12 mouse cellular contexts compared by ENCODE assay signal in the genomic region with DNA sequence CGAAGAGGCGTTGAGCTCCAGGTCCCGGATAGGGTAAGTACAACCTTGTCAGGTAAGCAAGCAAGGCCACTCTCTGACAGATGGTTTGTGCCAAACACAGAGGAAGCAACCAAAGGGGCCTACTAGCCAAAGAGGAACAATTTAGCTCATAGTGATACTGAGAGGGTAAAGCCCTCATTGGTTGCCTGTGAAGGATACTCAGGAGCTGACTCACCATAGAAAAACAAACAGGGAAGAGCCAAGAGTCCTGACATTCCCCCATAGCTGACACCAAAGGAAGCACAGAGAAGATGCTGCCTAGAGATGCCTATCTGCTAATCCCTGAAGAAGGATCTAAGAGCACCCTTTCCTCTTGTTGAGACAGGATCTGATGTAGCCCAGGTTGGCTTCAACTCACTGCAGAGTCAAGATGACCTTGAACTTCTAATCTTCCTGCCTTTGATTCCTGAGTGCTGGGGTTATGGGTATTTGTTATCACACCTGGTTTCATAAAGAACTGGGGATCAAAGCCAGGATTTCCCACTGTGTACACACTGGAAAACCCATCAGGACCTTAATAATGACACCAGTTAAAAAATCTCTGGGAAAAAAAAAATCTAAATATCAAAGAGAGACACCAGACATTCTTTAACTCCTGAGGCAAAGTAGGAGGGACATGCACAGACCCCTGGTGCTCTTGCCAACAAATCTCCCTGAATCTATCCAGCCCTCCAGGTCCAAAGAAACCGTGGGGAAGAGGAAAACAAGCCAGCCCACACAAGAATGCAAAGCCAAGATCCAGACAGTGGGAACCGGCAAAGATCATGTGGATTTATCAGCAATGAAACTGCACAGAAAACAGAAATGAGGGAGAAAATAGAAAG. TPM values are rescaled to one million over a fixed set of nuclear protein-coding genes. Genes with fewer than 3 reads are reported as not detected.
DNase-seq lines count a peak whose midpoint lies in the region; ATAC-seq and TF ChIP-seq lines count a peak whose summit lies in the region.
"Had no signal": no experiment of that assay in that cellular context is flagged by ENCODE, and none has a peak within 500 bp of the region (broad histone marks: within the 10 kb centered on the region; RNA-seq: fewer than 3 reads in every experiment).

No protein-coding gene starts in this region.

- no peak for TF ChIP-seq CTCF in midbrain, postnatal 0 days (IDR thresholded peaks at IDR 0.05)
- no peak for TF ChIP-seq CTCF in embryonic fibroblast, embryonic 13.5 days (IDR thresholded peaks at IDR 0.05; ENCODE audit: borderline replicate concordance, insufficient read depth, low read length)

- H3K9ac ChIP-seq in intestine, embryonic 14.5 days (ENCODE audit: low read length), result no peak overlapping the region
- H3K9ac ChIP-seq in intestine, embryonic 15.5 days, result no peak overlapping the region
- H3K9ac ChIP-seq in midbrain, embryonic 11.5 days (ENCODE audit: low read length), result no peak overlapping the region
- no peak overlapping the region for H3K9ac ChIP-seq in midbrain, postnatal 0 days (replicated peaks; ENCODE audit: low read length, poor library complexity, severe bottlenecking)
- H3K9ac ChIP-seq: liver, embryonic 14.5 days had no signal

- no peaks in the 10 kb centered on the region for H3K9me3 ChIP-seq in intestine, embryonic 14.5 days (ENCODE audit: control insufficient read depth, low read length)
- no peaks in the 10 kb centered on the region for H3K9me3 ChIP-seq in intestine, embryonic 15.5 days
- H3K9me3 ChIP-seq in midbrain, embryonic 11.5 days (ENCODE audit: control insufficient read depth, low read length), result no peaks in the 10 kb centered on the region
- no peaks in the 10 kb centered on the region for H3K9me3 ChIP-seq in midbrain, postnatal 0 days (ENCODE audit: low read length)

- H3K4me3 ChIP-seq in intestine, embryonic 14.5 days (ENCODE audit: low read depth, low read length), result no peak overlapping the region
- no peak overlapping the region for H3K4me3 ChIP-seq in intestine, embryonic 15.5 days (replicated peaks)
- H3K4me3 ChIP-seq in midbrain, embryonic 11.5 days (ENCODE audit: low read depth, low read length), result no peak overlapping the region
- no peak overlapping the region for H3K4me3 ChIP-seq in midbrain, postnatal 0 days (ENCODE audit: low read depth, low read length)
- no peak overlapping the region for H3K4me3 ChIP-seq in embryonic fibroblast, embryonic 13.5 days (ENCODE audit: insufficient read depth, low read length)
- H3K4me3 ChIP-seq: layer of hippocampus, adult 2 months had no signal

- no peaks in the 10 kb centered on the region for H3K27me3 ChIP-seq in intestine, embryonic 14.5 days (replicated peaks; ENCODE audit: control insufficient read depth, insufficient read depth, low read length)
- H3K27me3 ChIP-seq in intestine, embryonic 15.5 days (replicated peaks), result no peaks in the 10 kb centered on the region
- H3K27me3 ChIP-seq in midbrain, embryonic 11.5 days (ENCODE audit: control insufficient read depth, insufficient read depth, low read length), result no peaks in the 10 kb centered on the region
- H3K27me3 ChIP-seq in midbrain, postnatal 0 days (ENCODE audit: insufficient read depth, low read length), result no peaks in the 10 kb centered on the region

- ATAC-seq in intestine, embryonic 14.5 days (replicated peaks; ENCODE audit: low FRiP score, low TSS enrichment, low read depth), result no peak
- no peak for ATAC-seq in intestine, embryonic 15.5 days
- ATAC-seq in midbrain, embryonic 11.5 days (ENCODE audit: low FRiP score), result no peak
- no peak for ATAC-seq in midbrain, postnatal 0 days (ENCODE audit: low FRiP score)
- no peak for ATAC-seq in megakaryocyte-erythroid progenitor cell, adult 5-6 weeks (replicated peaks; ENCODE audit: low FRiP score, low TSS enrichment, poor library complexity, severe bottlenecking)

- no peaks in the 10 kb centered on the region for H3K36me3 ChIP-seq in intestine, embryonic 14.5 days (ENCODE audit: control insufficient read depth, insufficient read depth, low read length)
- no peaks in the 10 kb centered on the region for H3K36me3 ChIP-seq in intestine, embryonic 15.5 days
- H3K36me3 ChIP-seq in midbrain, embryonic 11.5 days (ENCODE audit: control insufficient read depth, insufficient read depth, low read length), result no peaks in the 10 kb centered on the region
- H3K36me3 ChIP-seq in midbrain, postnatal 0 days (ENCODE audit: insufficient read depth, low read length), result no peaks in the 10 kb centered on the region

- DNase-seq in intestine, embryonic 14.5 days (ENCODE audit: low spot score), result no peak
- DNase-seq in midbrain, embryonic 11.5 days (ENCODE audit: low spot score, missing footprints), result peak; percentile 82
- DNase-seq in midbrain, postnatal 0 days (ENCODE audit: low spot score), result no peak
- DNase-seq in testis, postnatal 10 days (ENCODE audit: low spot score), result no peak
- DNase-seq: cerebellum, adult 9-10 months; thymus, postnatal 25 days had no signal

- TF ChIP-seq POLR2A in embryonic fibroblast, embryonic 13.5 days (IDR thresholded peaks at IDR 0.05; ENCODE audit: low read depth, low read length), result 0 out of 2 replicates have a peak, but pooled peaks have one; percentile 44

- no peak overlapping the region for H3K4me2 ChIP-seq in intestine, embryonic 14.5 days (ENCODE audit: low read length)
- H3K4me2 ChIP-seq in intestine, embryonic 15.5 days (replicated peaks), result no peak overlapping the region
- H3K4me2 ChIP-seq in midbrain, embryonic 11.5 days, result no peak overlapping the region
- H3K4me2 ChIP-seq in midbrain, postnatal 0 days (ENCODE audit: low read depth, low read length, poor library complexity, severe bottlenecking), result no peak overlapping the region

- H3K4me1 ChIP-seq in intestine, embryonic 14.5 days (replicated peaks; ENCODE audit: control insufficient read depth, insufficient read depth, low read length), result peaks cover 13% of the 10 kb centered on the region
- peaks cover 12% of the 10 kb centered on the region; the same call in 1 of the 2 replicates for H3K4me1 ChIP-seq in intestine, embryonic 15.5 days (replicated peaks)
- no peaks in the 10 kb centered on the region for H3K4me1 ChIP-seq in midbrain, embryonic 11.5 days (ENCODE audit: control insufficient read depth, insufficient read depth, low read length)
- H3K4me1 ChIP-seq in midbrain, postnatal 0 days (ENCODE audit: insufficient read depth, low read length), result no peaks in the 10 kb centered on the region
- peaks cover 28% of the 10 kb centered on the region for H3K4me1 ChIP-seq in embryonic fibroblast, embryonic 13.5 days (ENCODE audit: control insufficient read depth, insufficient read depth, low read length)

- peak overlapping the region; percentile 17; the same call in 1 of the 2 replicates for H3K27ac ChIP-seq in intestine, embryonic 14.5 days (ENCODE audit: low read depth)
- no peak overlapping the region for H3K27ac ChIP-seq in intestine, embryonic 15.5 days
- H3K27ac ChIP-seq in midbrain, embryonic 11.5 days (ENCODE audit: low read depth, low read length), result no peak overlapping the region
- H3K27ac ChIP-seq in midbrain, postnatal 0 days (ENCODE audit: low read depth, low read length), result no peak overlapping the region
- peak overlapping the region; percentile 96 for H3K27ac ChIP-seq in embryonic fibroblast, embryonic 13.5 days (ENCODE audit: insufficient read depth, low read length)
- H3K27ac ChIP-seq: layer of hippocampus, adult 2 months; liver, embryonic 14.5 days had no signal

- 65% methylated on average over 5 of the region's 5 CpGs for WGBS in intestine, embryonic 14.5 days
- WGBS in intestine, embryonic 15.5 days, result 68% methylated on average over 5 of the region's 5 CpGs
- WGBS in midbrain, embryonic 11.5 days, result 74% methylated on average over 5 of the region's 5 CpGs
- 71% methylated on average over 5 of the region's 5 CpGs for WGBS in midbrain, postnatal 0 days

RNA-seq across cellular contexts. Expression of gene Gm10974, which starts 3.6 kb away (rescaled TPM):
- polyA plus RNA-seq in intestine, embryonic 14.5 days (2014; fragmentation: Nextera tagmentation; extraction: Ambion mirVana), result not detected in 2 replicates
- not detected in 2 replicates for polyA plus RNA-seq in intestine, embryonic 15.5 days (2015; fragmentation: Nextera tagmentation; extraction: Ambion mirVana)
- not detected in 2 replicates for polyA plus RNA-seq in midbrain, embryonic 11.5 days (2014; fragmentation: Nextera tagmentation; extraction: Ambion mirVana)
- total RNA-seq in midbrain, postnatal 0 days (2014; rRNA removed), result not detected in 2 replicates
- not detected in 2 replicates for polyA plus RNA-seq in midbrain, postnatal 0 days (2015; fragmentation: Nextera tagmentation; extraction: Ambion mirVana)
- not detected in 2 replicates for polyA plus RNA-seq in embryonic fibroblast, embryonic 13.5 days (2011; ENCODE audit: insufficient read length, low read depth, missing spikeins)
- not detected in 2 replicates for total RNA-seq in megakaryocyte-erythroid progenitor cell, adult 5-6 weeks (2014; fragmentation: Nextera tagmentation)
- not detected in 2 replicates for total RNA-seq in megakaryocyte-erythroid progenitor cell, adult 5-6 weeks (2017)
- total RNA-seq: layer of hippocampus, adult 2 months had no signal
- polyA plus RNA-seq: heart, embryonic 14.5 days; liver, embryonic 14.5 days had no signal

RNA-seq across cellular contexts. Expression of gene Lrrk1, which starts 18.8 kb away (rescaled TPM):
- 15.5 and 16.9 TPM in 2 replicates for polyA plus RNA-seq in intestine, embryonic 14.5 days (2014; fragmentation: Nextera tagmentation; extraction: Ambion mirVana)
- 15.7 and 16.9 TPM in 2 replicates for polyA plus RNA-seq in intestine, embryonic 15.5 days (2015; fragmentation: Nextera tagmentation; extraction: Ambion mirVana)
- polyA plus RNA-seq in midbrain, embryonic 11.5 days (2014; fragmentation: Nextera tagmentation; extraction: Ambion mirVana), result 2.5 and 2.9 TPM in 2 replicates
- 3.0 and 3.8 TPM in 2 replicates for total RNA-seq in midbrain, postnatal 0 days (2014; rRNA removed)
- 2.1 and 2.2 TPM in 2 replicates for polyA plus RNA-seq in midbrain, postnatal 0 days (2015; fragmentation: Nextera tagmentation; extraction: Ambion mirVana)
- polyA plus RNA-seq in embryonic fibroblast, embryonic 13.5 days (2011; ENCODE audit: insufficient read length, low read depth, missing spikeins), result 31.0 and 39.9 TPM in 2 replicates
- total RNA-seq in megakaryocyte-erythroid progenitor cell, adult 5-6 weeks (2014; fragmentation: Nextera tagmentation), result 14.7 and 18.4 TPM in 2 replicates
- 7.2 and 19.7 TPM in 2 replicates for total RNA-seq in megakaryocyte-erythroid progenitor cell, adult 5-6 weeks (2017)

RNA-seq across cellular contexts. Expression of gene Aldh1a3, which starts 58.0 kb away (rescaled TPM):
- polyA plus RNA-seq in intestine, embryonic 14.5 days (2014; fragmentation: Nextera tagmentation; extraction: Ambion mirVana), result 8.4 and 8.5 TPM in 2 replicates
- 16.9 and 17.6 TPM in 2 replicates for polyA plus RNA-seq in intestine, embryonic 15.5 days (2015; fragmentation: Nextera tagmentation; extraction: Ambion mirVana)
- polyA plus RNA-seq in midbrain, embryonic 11.5 days (2014; fragmentation: Nextera tagmentation; extraction: Ambion mirVana), result 0.41 and 0.72 TPM in 2 replicates
- 0.85 and 1.5 TPM in 2 replicates for total RNA-seq in midbrain, postnatal 0 days (2014; rRNA removed)
- polyA plus RNA-seq in midbrain, postnatal 0 days (2015; fragmentation: Nextera tagmentation; extraction: Ambion mirVana), result 0.59 and 1.1 TPM in 2 replicates
- 3.5 and 4.2 TPM in 2 replicates for polyA plus RNA-seq in embryonic fibroblast, embryonic 13.5 days (2011; ENCODE audit: insufficient read length, low read depth, missing spikeins)
- 0.89 and 2.5 TPM in 2 replicates for total RNA-seq in megakaryocyte-erythroid progenitor cell, adult 5-6 weeks (2014; fragmentation: Nextera tagmentation)
- 0.30 and 1.9 TPM in 2 replicates for total RNA-seq in megakaryocyte-erythroid progenitor cell, adult 5-6 weeks (2017)

Comparison
In these comparisons a context has a peak if more than half of its experiments do, and no peak if none do; other contexts are left out.
1. H3K27ac ChIP-seq: peak in intestine, embryonic 14.5 days (single experiment) and embryonic fibroblast, embryonic 13.5 days (single experiment); none in intestine, embryonic 15.5 days (single experiment), midbrain, embryonic 11.5 days (single experiment) and midbrain, postnatal 0 days (single experiment).